Mouse (Mus musculus): ENCODE results near the gene Bad. TPM values are rescaled to one million over a fixed set of nuclear protein-coding genes. Genes with fewer than 3 reads are reported as not detected.

The Bad gene
- polyA plus RNA-seq, 1 experiment from 2014 or later = 87.1 TPM

DNA sequence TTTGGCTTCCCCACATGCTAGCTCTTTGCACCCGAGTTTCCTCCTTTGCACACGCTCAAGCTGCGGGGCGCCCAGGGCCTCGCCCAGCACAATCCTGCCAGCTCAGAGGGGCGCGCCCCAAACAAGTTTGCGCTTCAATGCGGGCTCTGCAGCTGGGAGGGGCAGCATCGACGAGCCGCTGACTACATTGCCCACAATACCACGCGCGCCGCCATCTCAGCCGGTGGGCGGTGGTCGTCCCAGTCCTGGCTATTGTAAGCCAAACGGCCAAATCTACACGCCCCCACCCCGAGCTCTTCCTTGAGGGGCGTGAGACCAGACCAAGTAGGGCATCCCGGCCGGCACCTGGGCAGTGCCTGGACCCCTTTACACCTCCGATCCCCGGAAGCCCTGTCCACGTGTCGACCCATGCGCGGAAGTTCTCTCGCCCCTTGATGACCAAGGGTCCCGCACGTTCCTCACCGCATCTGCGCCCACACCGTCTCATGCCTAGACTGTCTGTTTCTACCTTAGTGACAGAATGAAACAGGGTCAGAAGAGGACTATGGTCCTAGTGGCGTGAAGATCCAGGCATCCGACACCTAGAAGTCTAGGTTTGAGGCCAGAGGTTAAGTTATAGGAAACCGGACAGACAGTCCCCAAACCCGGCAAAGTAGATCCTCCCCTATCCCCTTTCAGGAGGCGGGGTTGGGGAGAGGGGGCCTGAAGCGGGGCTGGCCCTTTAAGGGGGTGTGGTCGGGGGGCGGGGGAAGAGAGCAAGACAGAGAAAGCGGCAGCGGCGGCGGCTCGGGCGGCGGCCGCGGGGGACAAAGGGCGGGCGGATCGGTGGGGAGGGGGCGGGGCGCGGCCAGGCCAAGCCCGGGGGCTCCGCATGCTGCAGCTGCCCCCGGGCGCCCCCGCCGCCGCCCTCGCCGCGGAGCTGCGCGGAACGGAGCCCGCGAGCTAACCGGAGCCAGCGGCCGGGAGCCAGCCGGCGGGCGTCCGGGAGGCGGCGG, 32.8 kb downstream of the Bad start, which contains the start of gene Ppp1r14b:
Gene Ppp1r14b (plus strand): TSS at position 758 of the 995 bp plus-strand sequence.
- peak; percentile 67 for ATAC-seq (ENCODE audit: insufficient read depth, low FRiP score)
- Histone ChIP-seq H3K4me1 (ENCODE audit: control insufficient read depth, insufficient read depth, low read length) (peaks cover 66% of the 10 kb centered on the region), H3K9ac (ENCODE audit: low read length) (peak within 1 kb of the TSS; percentile 89), H3K27ac (ENCODE audit: low read length) (peak within 1 kb of the TSS; percentile 97), H3K36me3 (ENCODE audit: control insufficient read depth, insufficient read depth, low read length) (no peaks in the 10 kb centered on the region), H3K9me3 (replicated peaks; ENCODE audit: control insufficient read depth, low read length) (no peaks in the 10 kb centered on the region), H3K4me3 (replicated peaks; ENCODE audit: low read length) (peak within 1 kb of the TSS; percentile 75), H3K4me2 (ENCODE audit: low read depth, low read length) (peak within 1 kb of the TSS; percentile 92), H3K27me3 (ENCODE audit: control insufficient read depth, insufficient read depth, low read length) (no peaks in the 10 kb centered on the region)
- WGBS = under 1% methylated on average over 60 of the region's 84 CpGs

DNA sequence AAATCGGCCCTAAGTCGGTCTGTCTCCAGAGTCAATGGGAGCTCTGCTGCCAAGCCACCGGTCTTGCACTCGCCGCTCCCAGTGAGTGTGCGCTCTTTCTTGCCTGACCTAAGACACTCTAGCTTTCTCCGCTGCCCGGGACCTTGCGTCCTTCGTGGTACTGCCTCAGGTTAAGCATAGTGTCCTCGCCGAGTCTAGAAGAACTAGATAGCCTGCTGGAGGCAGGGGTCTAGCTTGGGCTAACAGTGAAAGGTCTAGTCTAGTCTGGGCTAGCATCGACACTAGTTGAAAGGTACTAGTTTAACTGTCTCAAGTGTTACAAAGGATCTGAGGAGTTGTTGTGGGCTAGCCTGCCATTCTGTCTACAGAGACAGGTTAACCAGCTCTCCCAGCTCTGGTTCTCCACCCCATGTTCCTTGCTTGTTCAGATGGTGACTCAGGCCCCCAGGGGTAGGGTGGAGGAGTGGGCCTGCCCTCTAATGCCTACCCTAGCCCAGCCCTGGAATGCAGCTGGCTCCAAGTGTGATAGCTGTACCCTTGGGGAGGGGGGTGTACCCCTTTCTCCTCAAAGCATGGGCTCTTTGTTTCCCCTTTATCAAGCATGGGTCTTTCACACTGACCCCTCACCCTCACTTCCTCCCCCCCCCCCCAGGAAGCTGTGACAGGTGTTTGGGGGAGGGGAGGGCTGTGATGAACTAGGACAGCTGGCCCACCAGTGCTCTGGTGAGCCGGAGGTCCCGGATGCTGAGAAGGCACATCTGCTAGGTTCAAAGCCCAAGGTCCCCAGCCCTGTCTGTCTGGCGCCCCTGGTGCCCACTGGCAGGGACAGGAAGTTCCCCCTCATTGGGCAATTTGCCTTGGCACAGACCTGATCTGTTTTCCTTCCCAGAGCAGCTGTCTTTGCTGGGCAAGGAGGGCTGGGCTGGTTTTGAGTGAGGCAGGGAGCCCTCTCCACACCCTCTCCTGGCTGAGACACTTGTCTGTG, 34.2 kb downstream of the Bad start, which contains the start of gene Plcb3:
Gene Plcb3 (minus strand): TSS at position 934 of the 985 bp plus-strand sequence.
- H3K9me3 ChIP-seq (replicated peaks; ENCODE audit: control insufficient read depth, low read length) = no peaks in the 10 kb centered on the region
- ATAC-seq (ENCODE audit: insufficient read depth, low FRiP score) = no peak
- H3K9ac ChIP-seq (ENCODE audit: low read length) = peak within 1 kb of the TSS; percentile 89
- H3K36me3 ChIP-seq (ENCODE audit: control insufficient read depth, insufficient read depth, low read length) = no peaks in the 10 kb centered on the region
- H3K4me3 ChIP-seq (replicated peaks; ENCODE audit: low read length) = peak within 1 kb of the TSS; percentile 75
- peak within 1 kb of the TSS; percentile 97 for H3K27ac ChIP-seq (ENCODE audit: low read length)
- under 1% methylated on average over 16 of the region's 16 CpGs for WGBS
- peaks cover 55% of the 10 kb centered on the region for H3K4me1 ChIP-seq (ENCODE audit: control insufficient read depth, insufficient read depth, low read length)
- peak within 1 kb of the TSS; percentile 92 for H3K4me2 ChIP-seq (ENCODE audit: low read depth, low read length)
- H3K27me3 ChIP-seq (ENCODE audit: control insufficient read depth, insufficient read depth, low read length) = no peaks in the 10 kb centered on the region

DNA sequence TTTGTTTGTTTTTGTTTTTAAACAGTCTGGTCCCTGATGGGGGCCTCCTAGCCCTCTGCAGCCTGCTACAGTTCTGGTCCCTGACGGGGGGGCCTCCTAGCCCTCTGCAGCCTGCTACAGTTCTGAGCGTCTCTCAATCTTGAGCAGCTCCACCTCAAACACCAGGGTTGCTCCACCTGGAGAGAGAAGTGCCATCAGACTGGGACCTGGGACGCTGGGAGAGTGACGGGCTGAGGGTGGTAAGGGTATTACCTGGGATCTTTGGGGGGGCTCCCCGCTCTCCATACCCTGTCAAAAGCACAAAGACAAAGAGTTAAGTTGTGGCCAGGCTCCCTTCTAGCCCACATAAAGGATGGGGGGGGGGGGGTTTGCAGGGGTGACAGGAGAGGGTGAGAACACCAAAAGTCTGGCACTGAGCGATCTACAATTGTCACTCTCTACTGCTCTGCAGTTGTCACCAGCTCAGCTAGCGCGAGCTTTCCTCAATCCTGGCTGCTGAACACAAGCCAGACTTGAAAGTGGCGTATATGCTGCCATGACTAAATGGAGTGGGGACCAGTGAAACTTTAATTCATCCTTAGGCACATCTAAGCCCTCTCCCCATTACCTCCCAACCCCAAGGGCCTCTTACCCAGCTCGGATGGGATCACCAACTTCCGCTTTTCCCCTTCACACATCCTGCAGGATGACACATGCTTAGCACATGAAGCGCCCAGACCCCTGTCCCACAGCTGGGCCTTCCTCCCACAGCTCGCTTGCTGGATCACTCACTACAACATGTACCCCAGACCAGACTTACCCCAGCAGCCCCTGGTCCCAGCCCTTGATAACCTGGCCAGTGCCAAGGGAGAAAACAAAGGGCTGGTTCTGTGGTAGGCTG, 36.3 kb downstream of the Bad start:
- ATAC-seq (ENCODE audit: insufficient read depth, low FRiP score) = no peak
- H3K36me3 ChIP-seq (ENCODE audit: control insufficient read depth, insufficient read depth, low read length) = no peaks in the 10 kb centered on the region
- H3K4me1 ChIP-seq (ENCODE audit: control insufficient read depth, insufficient read depth, low read length) = peaks cover 44% of the 10 kb centered on the region
- H3K9me3 ChIP-seq (replicated peaks; ENCODE audit: control insufficient read depth, low read length) = no peaks in the 10 kb centered on the region
- peak overlapping the region; percentile 89; the same call in 1 of the 2 replicates for H3K4me2 ChIP-seq (ENCODE audit: low read depth, low read length)
- peak overlapping the region; percentile 84 for H3K9ac ChIP-seq (ENCODE audit: low read length)
- H3K27ac ChIP-seq (ENCODE audit: low read length) = peak overlapping the region; percentile 84
- peak overlapping the region; percentile 68 for H3K4me3 ChIP-seq (replicated peaks; ENCODE audit: low read length)
- H3K27me3 ChIP-seq (ENCODE audit: control insufficient read depth, insufficient read depth, low read length) = no peaks in the 10 kb centered on the region
- 73% methylated on average over 13 of the region's 13 CpGs for WGBS

DNA sequence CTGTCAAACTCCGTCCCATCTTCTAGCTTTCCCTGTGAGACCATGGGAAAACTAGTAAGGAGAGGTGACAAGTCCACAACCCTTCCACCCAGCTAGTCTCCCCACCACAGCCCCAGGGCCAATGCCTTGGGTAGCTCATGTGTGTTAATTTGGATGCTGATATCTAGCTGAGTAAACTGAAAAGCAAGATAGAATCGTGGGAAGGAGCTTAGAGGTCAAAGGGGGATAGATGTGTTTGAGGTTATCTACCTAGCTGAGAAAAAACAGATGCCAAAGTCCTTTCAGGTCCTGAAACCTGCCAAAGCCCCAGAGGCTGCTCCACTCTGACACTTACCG, 36.9 kb downstream of the Bad start:
- peaks cover 43% of the 10 kb centered on the region for H3K4me1 ChIP-seq (ENCODE audit: control insufficient read depth, insufficient read depth, low read length)
- H3K9me3 ChIP-seq (replicated peaks; ENCODE audit: control insufficient read depth, low read length) = no peaks in the 10 kb centered on the region
- H3K9ac ChIP-seq (ENCODE audit: low read length) = peak overlapping the region; percentile 84
- no peaks in the 10 kb centered on the region for H3K27me3 ChIP-seq (ENCODE audit: control insufficient read depth, insufficient read depth, low read length)
- no peaks in the 10 kb centered on the region for H3K36me3 ChIP-seq (ENCODE audit: control insufficient read depth, insufficient read depth, low read length)
- peak overlapping the region; percentile 68 for H3K4me3 ChIP-seq (replicated peaks; ENCODE audit: low read length)
- peak overlapping the region; percentile 89 for H3K4me2 ChIP-seq (ENCODE audit: low read depth, low read length)
- no peak for ATAC-seq (ENCODE audit: insufficient read depth, low FRiP score)
- 32% methylated on average over 3 of the region's 3 CpGs for WGBS
- peak overlapping the region; percentile 84 for H3K27ac ChIP-seq (ENCODE audit: low read length)

DNA sequence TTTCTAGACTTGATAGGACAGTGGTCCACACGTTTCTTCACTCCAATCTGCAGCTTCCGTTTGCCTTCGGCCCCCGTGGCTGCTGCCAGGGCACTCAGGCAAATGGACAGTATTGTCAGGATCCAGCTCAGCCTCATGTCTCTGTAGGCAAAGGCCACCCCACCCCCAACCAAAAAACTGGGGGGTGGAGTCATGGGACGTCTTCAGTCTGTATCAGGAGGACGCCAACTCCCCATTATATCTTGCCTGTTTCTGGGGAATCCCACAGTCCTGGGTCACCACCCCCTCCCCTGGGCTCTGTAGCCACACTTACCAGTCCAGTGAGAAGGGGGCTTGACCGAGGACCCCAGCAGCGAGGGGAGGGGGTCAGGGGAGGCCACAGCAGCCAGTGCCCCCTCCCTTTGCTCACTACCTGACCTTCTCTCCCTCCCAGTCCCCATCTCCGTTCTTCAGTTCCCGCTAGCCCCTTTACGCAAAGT, 37.4 kb downstream of the Bad start:
- peak overlapping the region; percentile 84 for H3K27ac ChIP-seq (ENCODE audit: low read length)
- no peaks in the 10 kb centered on the region for H3K27me3 ChIP-seq (ENCODE audit: control insufficient read depth, insufficient read depth, low read length)
- no peaks in the 10 kb centered on the region for H3K9me3 ChIP-seq (replicated peaks; ENCODE audit: control insufficient read depth, low read length)
- WGBS = 4% methylated on average over 11 of the region's 11 CpGs
- peak overlapping the region; percentile 84 for H3K9ac ChIP-seq (ENCODE audit: low read length)
- H3K4me3 ChIP-seq (replicated peaks; ENCODE audit: low read length) = peak overlapping the region; percentile 68
- peak overlapping the region; percentile 89 for H3K4me2 ChIP-seq (ENCODE audit: low read depth, low read length)
- H3K36me3 ChIP-seq (ENCODE audit: control insufficient read depth, insufficient read depth, low read length) = no peaks in the 10 kb centered on the region
- no peak for ATAC-seq (ENCODE audit: insufficient read depth, low FRiP score)
- H3K4me1 ChIP-seq (ENCODE audit: control insufficient read depth, insufficient read depth, low read length) = peaks cover 39% of the 10 kb centered on the region

DNA sequence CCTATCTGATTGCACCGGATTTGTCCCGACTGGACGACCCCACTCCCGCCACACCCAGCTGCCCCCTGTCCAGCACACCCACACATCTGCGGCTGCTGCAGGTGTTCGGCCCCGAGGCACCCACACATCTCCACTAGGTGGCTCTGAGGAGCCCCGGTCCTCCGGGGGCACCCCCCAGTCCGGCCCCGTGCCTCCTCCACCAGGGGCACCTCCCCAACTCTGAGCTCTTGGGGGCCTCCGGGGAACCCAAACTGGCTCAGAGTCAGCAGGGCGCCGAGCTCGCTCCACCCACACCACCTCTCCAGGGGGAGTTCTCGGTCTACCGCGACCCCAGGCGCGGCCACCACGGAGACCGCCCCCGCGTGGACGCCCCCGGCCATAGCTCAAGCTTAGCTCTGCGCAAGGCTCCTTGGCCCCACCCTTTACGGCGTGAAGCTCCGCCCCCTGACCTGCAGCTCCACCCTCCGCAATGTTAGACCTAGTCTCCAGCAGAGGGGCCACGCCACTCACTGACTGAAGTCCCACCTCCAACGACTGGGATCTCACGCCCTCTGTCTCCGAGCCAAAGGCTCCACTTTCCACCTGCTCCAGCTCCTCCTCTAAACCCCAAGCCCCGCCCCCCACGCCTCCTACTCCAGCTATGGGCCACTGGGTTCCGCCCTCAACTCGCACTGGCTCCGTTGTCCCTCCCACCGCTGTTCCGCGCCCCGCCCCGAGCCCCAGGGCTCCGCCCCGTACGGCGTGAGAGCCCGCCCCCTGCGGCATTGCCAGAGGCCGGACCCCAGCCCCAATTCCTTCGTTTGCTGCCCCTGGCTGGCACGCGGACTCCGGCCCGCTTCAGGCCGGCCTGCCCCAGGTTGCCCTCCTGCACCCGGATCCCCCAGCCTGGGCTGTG, 38.1 kb downstream of the Bad start:
- Histone ChIP-seq H3K9me3 (replicated peaks; ENCODE audit: control insufficient read depth, low read length) (no peaks in the 10 kb centered on the region), H3K4me1 (ENCODE audit: control insufficient read depth, insufficient read depth, low read length) (peaks cover 38% of the 10 kb centered on the region), H3K4me3 (replicated peaks; ENCODE audit: low read length) (peak overlapping the region; percentile 68), H3K36me3 (ENCODE audit: control insufficient read depth, insufficient read depth, low read length) (0 out of 2 replicates have a peak, but pooled peaks cover 1% of the 10 kb centered on the region), H3K4me2 (ENCODE audit: low read depth, low read length) (peak overlapping the region; percentile 89), H3K27ac (ENCODE audit: low read length) (peak overlapping the region; percentile 90), H3K27me3 (ENCODE audit: control insufficient read depth, insufficient read depth, low read length) (no peaks in the 10 kb centered on the region), H3K9ac (ENCODE audit: low read length) (peak overlapping the region; percentile 94)
- WGBS = under 1% methylated on average over 58 of the region's 59 CpGs
- peak; percentile 93 for ATAC-seq (ENCODE audit: insufficient read depth, low FRiP score)

DNA sequence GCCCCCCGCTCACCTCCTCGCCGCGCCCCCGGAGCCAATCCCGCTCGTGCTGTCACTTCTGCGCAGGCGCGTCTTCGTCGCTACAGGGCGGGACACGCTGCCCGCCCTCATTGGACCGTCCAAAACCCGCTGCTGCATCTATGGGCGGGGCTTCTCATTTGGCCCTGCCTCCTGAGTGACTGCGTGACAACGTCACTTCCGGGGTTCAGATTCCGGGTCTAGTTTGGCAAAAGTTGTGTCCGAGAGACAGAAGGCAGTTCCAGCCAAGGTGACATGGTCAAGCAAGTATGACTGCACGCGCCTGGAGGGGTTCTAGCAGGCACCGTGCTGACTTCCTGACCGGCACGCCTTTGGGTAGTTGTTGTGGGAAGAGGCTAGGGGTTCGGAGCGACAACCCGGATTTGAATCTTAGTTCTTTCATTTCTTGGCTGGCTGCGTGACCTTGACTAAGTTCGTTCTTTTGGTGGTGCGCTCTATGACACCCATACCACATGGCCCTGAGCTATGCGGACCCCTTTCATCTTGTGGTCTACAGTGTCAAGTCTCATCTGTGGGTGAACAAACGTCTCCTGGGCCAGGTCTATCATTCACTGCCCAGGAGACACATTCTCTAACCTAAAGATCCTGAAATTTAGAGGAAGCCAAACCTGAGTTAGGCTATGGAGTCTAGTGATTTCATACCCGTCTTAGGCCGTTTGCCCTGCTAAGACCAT, 38.9 kb downstream of the Bad start, which contains the start of gene Fkbp2:
Gene Fkbp2 (minus strand): TSS at position 121 of the 713 bp plus-strand sequence.
- Histone ChIP-seq H3K4me1 (ENCODE audit: control insufficient read depth, insufficient read depth, low read length) (peaks cover 38% of the 10 kb centered on the region), H3K27me3 (ENCODE audit: control insufficient read depth, insufficient read depth, low read length) (no peaks in the 10 kb centered on the region), H3K9me3 (replicated peaks; ENCODE audit: control insufficient read depth, low read length) (no peaks in the 10 kb centered on the region), H3K4me3 (replicated peaks; ENCODE audit: low read length) (peak within 1 kb of the TSS; percentile 68), H3K27ac (ENCODE audit: low read length) (peak within 1 kb of the TSS; percentile 90), H3K4me2 (ENCODE audit: low read depth, low read length) (peak within 1 kb of the TSS; percentile 89), H3K9ac (ENCODE audit: low read length) (peak within 1 kb of the TSS; percentile 94), H3K36me3 (ENCODE audit: control insufficient read depth, insufficient read depth, low read length) (peaks cover 9% of the 10 kb centered on the region)
- ATAC-seq (ENCODE audit: insufficient read depth, low FRiP score) = peak; percentile 90
- WGBS = under 1% methylated on average over 38 of the region's 38 CpGs

Measured in stomach, embryonic 16.5 days (tissue).